Mouse (Mus musculus) cerebellum, adult 9-10 months (tissue): ENCODE measurements around the gene 4930539E08Rik.
A peak's percentile ranks its signal among the peaks of the same experiment; 100 is the strongest.

Experiments used
- DNase-seq: peaks from one replicate; pipeline ENCODE4 v3.0.0; 2022

Gene 4930539E08Rik

GRCm38 (mm10) chr17:28894050-28894767 is 20.9 kb downstream of the 4930539E08Rik start:
- DNase-seq, result no peak

GRCm38 (mm10) chr17:28886266-28886665 is 28.9 kb downstream of the 4930539E08Rik start:
- DNase-seq, result no peak

- DNase-seq, result no peak
These were observed 29.9 kb downstream of the 4930539E08Rik start for GRCm38 (mm10) chr17:28885231-28885630.

GRCm38 (mm10) chr17:28883941-28884516 is 31.1 kb downstream of the 4930539E08Rik start:
- DNase-seq, result no peak

- no peak for DNase-seq
These were observed 32.3 kb downstream of the 4930539E08Rik start for GRCm38 (mm10) chr17:28882810-28883209.

GRCm38 (mm10) chr17:28882316-28882715 is 32.8 kb downstream of the 4930539E08Rik start:
- no peak for DNase-seq

GRCm38 (mm10) chr17:28879931-28880391 is 35.2 kb downstream of the 4930539E08Rik start:
- peak; percentile 71 for DNase-seq

GRCm38 (mm10) chr17:28876821-28877220 is 38.3 kb downstream of the 4930539E08Rik start:
- DNase-seq, result no peak

- DNase-seq, result no peak
These were observed 38.8 kb downstream of the 4930539E08Rik start for GRCm38 (mm10) chr17:28876331-28876730.

- no peak for DNase-seq
These were observed 39.8 kb downstream of the 4930539E08Rik start for GRCm38 (mm10) chr17:28875316-28875715.

- peak; percentile 32 for DNase-seq
These were observed 40.3 kb downstream of the 4930539E08Rik start for GRCm38 (mm10) chr17:28874825-28875224.

GRCm38 (mm10) chr17:28874216-28874615 is 40.9 kb downstream of the 4930539E08Rik start:
- DNase-seq, result no peak

- no peak for DNase-seq
These were observed 42.8 kb downstream of the 4930539E08Rik start for GRCm38 (mm10) chr17:28872322-28872721.

- no peak for DNase-seq
These were observed 43.3 kb downstream of the 4930539E08Rik start for GRCm38 (mm10) chr17:28871831-28872230.

GRCm38 (mm10) chr17:28870435-28870834 is 44.7 kb downstream of the 4930539E08Rik start:
- DNase-seq, result no peak

GRCm38 (mm10) chr17:28869412-28870110 is 45.6 kb downstream of the 4930539E08Rik start:
- no peak for DNase-seq

GRCm38 (mm10) chr17:28867381-28867780 is 47.7 kb downstream of the 4930539E08Rik start:
- no peak for DNase-seq

GRCm38 (mm10) chr17:28866921-28867320 is 48.2 kb downstream of the 4930539E08Rik start:
- no peak for DNase-seq

GRCm38 (mm10) chr17:28864464-28864863 is 50.7 kb downstream of the 4930539E08Rik start:
- no peak for DNase-seq

- DNase-seq, result no peak
These were observed 51.2 kb downstream of the 4930539E08Rik start for GRCm38 (mm10) chr17:28863926-28864325.

- DNase-seq, result no peak
These were observed 56.9 kb downstream of the 4930539E08Rik start, which contains the start of gene Pnpla1 for GRCm38 (mm10) chr17:28858205-28858604. TSS of gene Pnpla1 (plus strand) at chr17:28858411.

GRCm38 (mm10) chr17:28856030-28856429 is 59.1 kb downstream of the 4930539E08Rik start:
- DNase-seq, result no peak

- no peak for DNase-seq
These were observed 59.8 kb downstream of the 4930539E08Rik start for GRCm38 (mm10) chr17:28855166-28855885.
